Mouse (Mus musculus): Measurements from ENCODE around the gene Nt5m.

Gene Nt5m

DNA sequence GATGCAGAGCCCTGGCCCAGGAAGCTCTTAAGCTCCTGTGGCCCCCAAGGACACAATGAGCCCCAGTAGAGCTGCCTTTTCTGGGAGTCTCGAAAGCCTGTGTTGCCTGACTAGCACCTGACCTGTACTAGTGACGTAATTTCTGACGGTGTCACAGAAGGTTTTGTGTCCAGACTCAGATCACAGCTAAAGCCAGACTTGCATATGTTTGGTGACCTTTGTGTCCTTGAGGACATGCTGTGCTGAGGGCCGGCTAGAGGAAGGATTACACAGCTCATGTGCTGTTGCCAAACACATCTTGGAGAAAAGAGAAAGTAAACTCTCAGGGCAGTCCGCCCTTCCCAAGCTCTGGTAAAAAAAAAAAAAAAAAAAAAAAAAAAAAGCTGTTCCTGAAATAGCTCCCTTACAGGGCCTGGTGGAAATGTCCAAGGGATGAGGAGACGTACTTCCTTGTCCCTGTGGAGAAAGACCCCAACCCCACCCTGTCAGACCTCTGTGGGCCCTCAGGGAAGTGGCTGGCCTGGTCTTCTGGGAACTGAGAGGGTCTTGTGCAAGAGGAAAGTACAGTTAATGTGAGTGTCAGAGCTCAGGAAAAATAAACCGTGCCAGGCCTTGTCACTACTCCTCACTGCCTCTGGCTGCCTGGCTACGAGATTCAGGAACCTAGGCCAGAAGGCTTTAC, 62.9 kb downstream of the Nt5m start:
- no peak for DNase-seq (ENCODE audit: low spot score)

DNA sequence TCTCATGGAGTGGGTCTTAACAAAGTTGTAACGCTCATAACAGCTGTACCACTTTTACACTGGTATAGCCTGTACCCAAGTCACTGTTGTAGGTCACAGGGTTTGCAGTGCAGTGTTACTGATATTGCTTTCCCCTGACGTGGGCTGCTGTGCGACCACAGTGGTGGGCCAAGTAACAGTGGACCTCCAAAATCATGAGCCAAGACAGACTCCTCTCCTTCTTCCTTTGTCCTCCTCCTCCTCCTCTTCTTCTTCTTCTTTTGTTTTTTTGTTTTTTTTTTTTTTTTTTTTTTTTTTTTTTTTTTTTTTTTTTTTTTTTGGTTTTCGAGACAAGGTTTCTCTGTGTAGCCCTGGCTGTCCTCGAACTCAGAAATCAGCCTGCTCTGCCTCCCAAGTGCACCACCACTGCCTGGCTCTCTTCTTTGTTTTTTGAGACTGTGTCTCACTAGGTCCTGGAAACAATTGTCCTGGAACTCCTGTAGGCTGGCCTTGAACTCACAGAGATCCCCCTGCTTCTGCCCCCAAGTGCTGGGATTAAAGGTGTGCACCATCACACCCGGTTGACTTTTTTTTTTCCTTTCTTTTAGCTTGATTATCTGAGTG, 67.4 kb downstream of the Nt5m start:
- no peak for DNase-seq (ENCODE audit: low spot score)

- no peak for DNase-seq (ENCODE audit: low spot score)
These were observed 69.2 kb downstream of the Nt5m start for GRCm38 (mm10) chr11:59908446-59908845.

- DNase-seq (ENCODE audit: low spot score), result no peak
These were observed 71.3 kb downstream of the Nt5m start for GRCm38 (mm10) chr11:59910586-59910985.

DNA sequence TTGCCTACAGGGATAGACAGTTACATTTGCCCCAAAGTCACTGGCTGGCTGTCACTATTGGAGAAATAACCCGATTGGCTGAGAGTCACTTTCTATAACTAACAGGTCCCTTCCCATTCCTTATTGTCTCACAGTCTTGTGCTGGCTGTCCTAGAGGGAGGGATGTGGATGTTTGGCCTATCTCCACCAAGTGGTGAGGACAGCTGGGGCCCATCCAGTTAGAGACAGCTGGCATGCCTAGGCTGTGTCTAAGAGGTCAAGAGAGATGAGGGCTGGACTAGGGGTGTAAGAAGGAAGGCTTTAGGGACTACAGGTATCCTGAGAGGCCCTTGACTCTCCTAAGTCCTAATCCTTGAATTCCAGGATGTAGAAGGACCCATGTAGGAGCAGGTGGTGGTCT, 72.3 kb downstream of the Nt5m start:
- DNase-seq (ENCODE audit: low spot score), result no peak

- DNase-seq (ENCODE audit: low spot score), result no peak
These were observed 74.5 kb downstream of the Nt5m start for GRCm38 (mm10) chr11:59913702-59914101.

- no peak for DNase-seq (ENCODE audit: low spot score)
These were observed 78.8 kb downstream of the Nt5m start for GRCm38 (mm10) chr11:59918014-59918413.

GRCm38 (mm10) chr11:59919401-59919800, 80.2 kb downstream of the Nt5m start:
- no peak for DNase-seq (ENCODE audit: low spot score)

DNA sequence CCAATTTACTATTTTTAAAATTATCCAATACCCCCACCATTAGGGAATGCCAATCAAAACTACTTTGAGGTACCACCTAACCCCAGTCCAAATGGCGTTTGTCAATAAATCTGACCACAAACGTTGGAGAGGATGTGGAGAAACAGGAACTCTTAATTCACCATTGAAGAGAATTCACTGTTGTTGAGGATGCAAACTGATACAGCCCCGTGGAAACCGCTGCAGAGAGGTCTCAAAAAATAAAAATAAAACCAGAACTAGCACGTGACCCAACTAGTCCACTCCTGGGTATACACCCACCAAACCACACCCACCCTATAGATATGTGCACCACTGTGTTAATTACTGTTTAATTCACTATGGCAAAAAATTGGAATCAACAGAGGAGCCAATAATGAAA, 81.1 kb downstream of the Nt5m start:
- DNase-seq (ENCODE audit: low spot score), result no peak

GRCm38 (mm10) chr11:59921265-59921664, 82.0 kb downstream of the Nt5m start:
- no peak for DNase-seq (ENCODE audit: low spot score)

DNA sequence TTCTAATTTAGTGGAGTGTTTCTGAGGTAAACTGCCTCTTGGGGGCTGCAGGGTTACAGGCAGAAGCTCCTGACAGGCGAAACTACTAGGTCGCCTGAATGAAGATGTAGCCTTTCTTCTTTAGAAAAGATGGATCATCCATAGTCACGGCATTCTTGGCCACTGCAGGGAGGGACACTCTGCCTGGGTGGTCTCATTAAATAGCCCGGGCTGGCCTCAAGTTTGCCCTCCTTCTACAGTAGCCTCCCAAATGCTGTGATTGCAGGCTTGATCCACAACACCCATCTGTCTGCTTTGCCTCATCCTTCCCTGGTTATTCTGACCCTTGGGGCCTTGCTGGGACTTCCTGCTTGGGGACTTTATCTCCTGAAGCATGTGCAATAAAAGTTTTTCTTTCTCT, 90.8 kb downstream of the Nt5m start:
- DNase-seq (ENCODE audit: low spot score), result no peak

Measured in spleen, adult 12 weeks (tissue).